In the genomic region with DNA sequence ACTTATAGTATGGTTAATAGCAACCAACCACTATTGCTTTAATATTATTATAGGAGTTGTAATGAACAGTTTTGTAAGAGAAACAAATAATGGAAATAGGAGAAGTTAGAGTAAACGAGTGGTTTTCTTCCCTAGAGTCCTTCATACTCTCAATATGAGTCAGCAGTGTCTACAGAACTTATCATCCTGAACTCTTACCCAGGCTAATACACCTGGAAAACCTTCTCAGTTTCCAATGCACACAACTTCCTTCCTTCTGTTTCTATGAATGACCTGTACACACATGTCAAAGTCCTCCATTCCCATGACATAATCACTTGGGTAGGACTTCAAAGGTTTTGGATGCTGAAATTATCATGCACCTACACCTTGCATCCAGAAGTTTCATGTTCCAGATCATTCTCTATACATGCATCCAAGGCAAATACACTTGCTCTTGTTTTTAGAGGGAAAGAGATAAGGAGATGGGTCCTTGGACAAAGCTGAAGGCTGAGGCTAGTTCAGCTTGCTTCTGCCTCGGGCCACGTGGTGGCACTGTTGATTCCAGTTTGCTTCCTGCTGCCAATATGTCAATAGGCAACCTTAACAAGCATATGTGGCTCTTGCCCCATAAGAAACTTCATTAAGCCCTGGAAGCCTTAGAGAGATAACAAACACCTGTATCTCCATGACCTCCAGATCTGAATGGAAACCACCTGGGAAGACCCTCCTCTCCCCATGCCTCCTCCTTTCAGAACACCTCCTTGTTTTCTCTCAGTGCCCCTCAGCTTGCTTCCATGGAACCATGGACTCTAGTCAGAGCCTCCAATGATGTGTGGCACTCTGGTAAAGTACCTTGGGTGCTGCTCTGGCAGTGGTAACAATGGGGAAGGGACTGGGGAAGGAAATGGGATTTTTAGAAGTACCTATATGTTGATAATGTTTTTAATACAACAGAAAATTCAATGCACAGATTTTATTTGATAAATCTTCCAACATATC, we compare ENCODE assay signal across 9 mouse cellular contexts.
DNase-seq lines count a peak whose midpoint lies in the region; ATAC-seq and TF ChIP-seq lines count a peak whose summit lies in the region.
"Had no signal": no experiment of that assay in that cellular context is flagged by ENCODE, and none has a peak within 500 bp of the region (broad histone marks: within the 10 kb centered on the region; RNA-seq: fewer than 3 reads in every experiment).

No protein-coding gene starts in this region.

- TF ChIP-seq CTCF in Patski (IDR thresholded peaks at IDR 0.05) = peak; percentile 84

- H3K4me1 ChIP-seq in limb, embryonic 14.5 days (ENCODE audit: control insufficient read depth, insufficient read depth, low read length) = no peaks in the 10 kb centered on the region
- H3K4me1 ChIP-seq: heart, embryonic 13.5 days had no signal

- POLR2A ChIA-PET in Patski (lab: Charles Lee) = interaction anchor here (0.7 kb wide), 1 partner anchor 349 kb away, joined by 3 read pairs; no protein-coding TSS in a partner anchor

- TF ChIP-seq POLR2A in limb, embryonic 14.5 days (IDR thresholded peaks at IDR 0.05; ENCODE audit: borderline replicate concordance, extremely low read depth, insufficient read depth, insufficient read length) = no peak

- CTCF ChIA-PET in Patski (lab: Charles Lee) = interaction anchor here (0.7 to 1.7 kb wide), 3 partner anchors 196 to 215 kb away, joined by 3 to 7 read pairs (median 3); no protein-coding TSS in a partner anchor

- H3K9ac ChIP-seq in limb, embryonic 14.5 days (ENCODE audit: low read depth, low read length, severe bottlenecking) = no peak overlapping the region
- H3K9ac ChIP-seq: heart, embryonic 13.5 days had no signal

- in situ Hi-C loops in Patski (cut with MboI; ENCODE audit: low pct_unique_long_range_greater_than_20kb) = loop anchor here (5.0 to 25.0 kb wide), 4 partner anchors 198 to 568 kb away; no protein-coding TSS in a partner anchor

- peaks cover 2% of the 10 kb centered on the region for H3K27me3 ChIP-seq in Patski
- H3K27me3 ChIP-seq in limb, embryonic 14.5 days (ENCODE audit: control insufficient read depth, insufficient read depth, low read length) = no peaks in the 10 kb centered on the region
- H3K27me3 ChIP-seq: heart, embryonic 13.5 days had no signal

- no peak overlapping the region for H3K4me2 ChIP-seq in limb, embryonic 14.5 days (replicated peaks; ENCODE audit: low read depth, low read length, severe bottlenecking)
- H3K4me2 ChIP-seq: heart, embryonic 13.5 days had no signal

- H3K4me3 ChIP-seq in limb, embryonic 14.5 days (replicated peaks; ENCODE audit: low read length) = no peak overlapping the region
- H3K4me3 ChIP-seq: heart, embryonic 13.5 days had no signal

- no peaks in the 10 kb centered on the region for H3K36me3 ChIP-seq in limb, embryonic 14.5 days (ENCODE audit: control insufficient read depth, insufficient read depth, low read length)
- H3K36me3 ChIP-seq: heart, embryonic 13.5 days had no signal

- WGBS in limb, embryonic 14.5 days = 25% methylated on average over 3 of the region's 3 CpGs

- no peaks in the 10 kb centered on the region for H3K9me3 ChIP-seq in limb, embryonic 14.5 days (ENCODE audit: control insufficient read depth, low read length)
- H3K9me3 ChIP-seq: heart, embryonic 13.5 days had no signal

- peak; percentile 4 for DNase-seq in B cell, adult 2 months
- DNase-seq in Patski (ENCODE audit: low read depth, low spot score) = no peak
- peak; percentile 82 to 86 for DNase-seq in cerebellum, postnatal 14 days
- DNase-seq in frontal cortex, postnatal 25 days (ENCODE audit: low spot score in 2 of 2) = peak; percentile 47 to 58
- DNase-seq in kidney, adult 9 months = peak; percentile 48
- peak; percentile 77 for DNase-seq in limb, embryonic 14.5 days (ENCODE audit: low spot score)
- peak; percentile 10 for DNase-seq in ovary, adult 18-20 months (ENCODE audit: low spot score)
- DNase-seq in thymus, postnatal 25 days = peak; percentile 70

- ATAC-seq in Patski = peak; percentile 74
- 0 out of 2 replicates have a peak, but pooled peaks have one; percentile 63 for ATAC-seq in limb, embryonic 14.5 days (ENCODE audit: low FRiP score, low read depth)

- no peak overlapping the region for H3K27ac ChIP-seq in limb, embryonic 14.5 days (replicated peaks; ENCODE audit: low read depth, low read length)
- H3K27ac ChIP-seq: heart, embryonic 13.5 days had no signal
